Comparison of ENCODE assay signal across 7 mouse cellular contexts in the genomic region with DNA sequence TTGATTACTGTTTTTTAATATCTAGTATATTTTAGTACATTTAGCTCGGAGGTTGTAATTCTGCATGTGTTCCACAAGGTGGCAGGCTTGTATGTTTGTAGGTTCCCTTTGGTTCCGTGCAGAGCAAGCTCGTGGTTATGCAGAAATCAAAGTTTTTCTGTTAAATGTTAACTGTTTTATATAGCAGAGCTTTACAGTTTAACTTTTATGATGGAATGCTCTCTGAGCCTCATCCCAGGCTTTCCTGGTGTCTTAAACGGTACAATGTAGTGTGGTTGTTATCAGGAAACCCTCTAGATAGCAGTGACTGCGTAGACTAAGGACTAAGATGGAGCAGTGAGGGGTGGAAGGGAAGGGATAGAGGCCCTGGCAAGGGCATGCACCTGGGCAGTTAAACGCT.
DNase-seq lines count a peak whose midpoint lies in the region; ATAC-seq lines count a peak whose summit lies in the region.

No protein-coding gene starts in this region.

- intact Hi-C loops in left cerebral cortex, postnatal 25 days (cut with DNase I), result loop anchor here (1.0 kb wide), 1 partner anchor 528 kb away; no protein-coding TSS in a partner anchor

- DNase-seq in left cerebral cortex, postnatal 25 days (ENCODE audit: low spot score in 2 of 2), result peak; percentile 55 to 63
- DNase-seq in left cerebral cortex, adult 8-10 months (ENCODE audit: low spot score in 2 of 2), result no peak
- DNase-seq in MEL-GATA-1-ER (ENCODE audit: extremely low read depth, low read depth), result peak; percentile 26
- peak; percentile 41 for DNase-seq in c-Kit-positive CD71-positive TER-119-positive erythroid progenitor cells, embryonic 14.5 days (ENCODE audit: low spot score)
- DNase-seq in lung, postnatal 25 days (ENCODE audit: low spot score), result peak; percentile 30
- no peak for DNase-seq in ovary, postnatal 10 days (ENCODE audit: low spot score)

- ATAC-seq in hematopoietic stem cell, adult 5-6 weeks (replicated peaks in 1 of 2; ENCODE audit: insufficient read depth in 1 of 2, low FRiP score in 2 of 2, low TSS enrichment in 1 of 2, low read depth in 1 of 2, poor library complexity in 2 of 2, severe bottlenecking in 2 of 2), result peak; percentile 56 to 58; a peak in 3 of 4 replicates

Comparison
In these comparisons a context has a peak if more than half of its experiments do, and no peak if none do; other contexts are left out.
1. DNase-seq: peak in left cerebral cortex, postnatal 25 days (2 of 2), MEL-GATA-1-ER (single experiment), c-Kit-positive CD71-positive TER-119-positive erythroid progenitor cells, embryonic 14.5 days (single experiment) and lung, postnatal 25 days (single experiment); none in left cerebral cortex, adult 8-10 months (0 of 2) and ovary, postnatal 10 days (single experiment).